Comparison of ENCODE assay signal across 8 mouse cellular contexts in genomic region chr13:119462596-119463560, GRCm38 (mm10). TPM values are rescaled to one million over a fixed set of nuclear protein-coding genes. Genes with fewer than 3 reads are reported as not detected.
DNase-seq lines count a peak whose midpoint lies in the region; ATAC-seq lines count a peak whose summit lies in the region.

Gene 4833420G17Rik (plus strand): TSS chr13:119462768.

- no peaks in the 10 kb centered on the region for H3K27me3 ChIP-seq in hindbrain, embryonic 16.5 days (replicated peaks; ENCODE audit: control insufficient read depth, insufficient read depth, low read length)

- peak within 1 kb of the TSS; percentile 72 for H3K9ac ChIP-seq in hindbrain, embryonic 16.5 days (ENCODE audit: low read depth, low read length)

- peak within 1 kb of the TSS; percentile 85 for H3K27ac ChIP-seq in hindbrain, embryonic 16.5 days (ENCODE audit: low read depth, low read length)
- H3K27ac ChIP-seq in macrophage: peak within 1 kb of the TSS; percentile 68

- no peaks in the 10 kb centered on the region for H3K9me3 ChIP-seq in hindbrain, embryonic 16.5 days (ENCODE audit: control insufficient read depth, low read length)

- ATAC-seq in hindbrain, embryonic 16.5 days: peak; percentile 98

- peak within 1 kb of the TSS; percentile 69 for H3K4me2 ChIP-seq in hindbrain, embryonic 16.5 days (ENCODE audit: low read length)

- peaks cover 5% of the 10 kb centered on the region; the same call in 1 of the 2 replicates for H3K36me3 ChIP-seq in hindbrain, embryonic 16.5 days (ENCODE audit: control insufficient read depth, insufficient read depth, low read length)
- peaks cover 15% of the 10 kb centered on the region for H3K36me3 ChIP-seq in macrophage (ENCODE audit: inconsistent target)

- peak; percentile 71 for DNase-seq in WW6 (ENCODE audit: low read depth, low spot score)
- peak; percentile 54 to 81 for DNase-seq in cerebellum, postnatal 4 days (ENCODE audit: low spot score in 2 of 2)
- peak; percentile 90 for DNase-seq in gastrocnemius, adult 18-20 months (ENCODE audit: low spot score)
- peak; percentile 86 to 90 for DNase-seq in left cerebral cortex, adult 18-20 months (ENCODE audit: low spot score in 2 of 2)
- DNase-seq in right cerebral cortex, adult 18-20 months: peak; percentile 91
- peak; percentile 47 for DNase-seq in urinary bladder, postnatal 10 days (ENCODE audit: low spot score)

- WGBS in hindbrain, embryonic 16.5 days: 6% methylated on average over 57 of the region's 57 CpGs
- 1% methylated on average over 55 of the region's 57 CpGs for WGBS in macrophage (ENCODE audit: missing documents)

- peaks cover 50% of the 10 kb centered on the region for H3K79me2 ChIP-seq in macrophage (ENCODE audit: inconsistent target)

- H3K4me1 ChIP-seq in hindbrain, embryonic 16.5 days (ENCODE audit: control insufficient read depth, insufficient read depth, low read depth, low read length): peaks cover 18% of the 10 kb centered on the region

- peak within 1 kb of the TSS; percentile 68 for H3K4me3 ChIP-seq in hindbrain, embryonic 16.5 days (ENCODE audit: low read length)
- H3K4me3 ChIP-seq in macrophage (ENCODE audit: inconsistent target): peak within 1 kb of the TSS; percentile 94

RNA-seq across cellular contexts. Expression of gene 4833420G17Rik, which starts in this region (rescaled TPM):
- 1 to 10 TPM; 4.3 to 7.0 TPM for total RNA-seq in gastrocnemius, adult 18-20 months (2021)
- polyA plus RNA-seq in hindbrain, embryonic 16.5 days (2015; fragmentation: Nextera tagmentation; extraction: Ambion mirVana): 65.9 and 75.3 TPM in 2 replicates
- total RNA-seq in left cerebral cortex, adult 18-20 months (2021): 10 to 100 TPM; 23.3 to 24.1 TPM
- 100 to 1,000 TPM in 18 of 26 experiments, 10 to 100 TPM in 8; 67.5 to 229 (median 132) TPM for total RNA-seq in macrophage (2018; cell fraction: chromatin; rRNA removed)
- 10 to 100 TPM in 22 of 26 experiments, 1 to 10 TPM in 4; 5.3 to 28.5 (median 15.8) TPM for total RNA-seq in macrophage (2018; cell fraction: cytosol; rRNA removed)
- total RNA-seq in macrophage (2018; cell fraction: nucleus; rRNA removed): 100 to 1,000 TPM in 11 of 26 experiments, 10 to 100 TPM in 15; 42.5 to 217 (median 84.1) TPM
- polyA plus RNA-seq in macrophage (2018): 12.3 to 28.1 TPM (median 17.4 TPM) in 3 replicates

Comparison
In these comparisons a context has a peak if more than half of its experiments do, and no peak if none do; other contexts are left out.
1. Peak in every context shown above with its lines: DNase-seq, ATAC-seq, H3K4me3 ChIP-seq and H3K27ac ChIP-seq.